Mouse (Mus musculus) E14TG2a.4 (cell line): Measurements from ENCODE around the gene Nudcd3.

Source experiments
- CTCF ChIP-seq: conservative IDR thresholded peaks from 2 replicates; pipeline ENCODE4 v1.5.1; 2014; ENCODE audit warnings: low read length
- NANOG ChIP-seq: IDR thresholded peaks from 2 replicates; pipeline ENCODE4 v1.6.1; 2014; ENCODE audit warnings: borderline replicate concordance, low read length, mixed read lengths
- POU5F1 ChIP-seq: IDR thresholded peaks from 2 replicates; pipeline ENCODE4 v1.6.1; 2014; ENCODE audit warnings: low read length, borderline replicate concordance

DNA sequence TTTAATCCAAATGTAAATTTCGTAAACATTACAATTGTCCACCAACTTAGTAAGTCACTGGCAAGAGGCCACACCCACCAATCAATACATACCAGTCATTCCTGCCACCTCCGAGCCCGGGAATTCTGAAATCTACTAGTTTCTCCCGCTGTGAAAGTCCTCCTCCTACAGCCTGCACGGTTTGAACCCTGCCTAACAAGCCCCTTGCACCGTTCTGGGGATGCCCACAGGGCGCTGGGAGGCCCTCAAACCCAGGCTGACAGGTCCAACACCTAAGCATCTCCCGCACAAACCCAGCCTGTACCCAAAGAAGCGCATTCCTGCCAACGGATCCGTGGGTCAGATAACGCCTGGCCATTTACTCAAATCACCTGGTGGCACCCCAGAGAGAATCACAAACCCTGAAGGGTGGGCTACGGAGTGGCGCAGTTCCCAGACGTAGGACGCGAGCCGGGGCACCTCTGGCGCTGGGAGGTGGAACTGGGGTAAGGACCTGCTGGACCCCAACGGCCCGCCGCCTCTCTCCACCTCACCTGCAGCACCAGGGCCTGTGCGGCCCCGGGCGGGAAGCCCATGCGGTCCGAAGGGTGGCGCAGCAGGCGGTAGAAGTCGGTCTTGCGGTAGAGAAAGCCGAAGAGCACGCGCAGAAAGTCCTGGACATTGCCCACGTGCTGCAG lies 667 bp downstream of the Nudcd3 start, which contains the start of gene A730071L15Rik:
- TF ChIP-seq CTCF, result no peak
- no peak for TF ChIP-seq NANOG
- TF ChIP-seq POU5F1, result no peak
